Mouse (Mus musculus) bone marrow, adult 2 months (tissue): Measurements from ENCODE around the gene Wbp2.

Experiments
- CTCF ChIP-seq: fragments of 200-500 bp; IDR thresholded peaks from 2 replicates; pipeline ENCODE4 v1.5.1; 2011; ENCODE audit warnings: low read length, control low read depth; ENCODE audit not compliant: control insufficient read depth, insufficient read depth
- POLR2A ChIP-seq: fragments of 200-500 bp; IDR thresholded peaks from 2 replicates; pipeline ENCODE4 v1.6.1; 2011; ENCODE audit warnings: low read depth, mild to moderate bottlenecking, control low read depth, low read length, borderline replicate concordance; ENCODE audit not compliant: control insufficient read depth

GRCm38 (mm10) chr11:116132366-116133333 is 45.9 kb upstream of the Wbp2 start:
- no peak for TF ChIP-seq POLR2A
- TF ChIP-seq CTCF, result peak; percentile 22; the same call in 1 of the 2 replicates
